Mouse (Mus musculus): ENCODE measurements around the gene Ddx18. TPM values are rescaled to one million over a fixed set of nuclear protein-coding genes. Genes with fewer than 3 reads are reported as not detected.

Gene Ddx18
- 26.4 and 27.2 TPM in 2 replicates for polyA plus RNA-seq (2015; fragmentation: Nextera tagmentation; extraction: Ambion mirVana)

- Histone ChIP-seq H3K4me1 (ENCODE audit: control insufficient read depth, insufficient read depth, low read length) (peaks cover 5% of the 10 kb centered on the region), H3K36me3 (ENCODE audit: control insufficient read depth, insufficient read depth) (peaks cover 22% of the 10 kb centered on the region), H3K27ac (ENCODE audit: low read length) (peak within 1 kb of the TSS; percentile 42; the same call in 1 of the 2 replicates), H3K4me3 (ENCODE audit: low read length) (peak within 1 kb of the TSS; percentile 89), H3K9ac (ENCODE audit: low read length) (peak within 1 kb of the TSS; percentile 87), H3K27me3 (ENCODE audit: control insufficient read depth, insufficient read depth, low read length) (no peaks in the 10 kb centered on the region), H3K4me2 (ENCODE audit: low read depth, low read length) (peak within 1 kb of the TSS; percentile 86), H3K9me3 (replicated peaks; ENCODE audit: control insufficient read depth, low read length) (no peaks in the 10 kb centered on the region)
- ATAC-seq (replicated peaks; ENCODE audit: extremely low read depth, insufficient read depth, low FRiP score) = peak; percentile 96
- 6% methylated on average over 53 of the region's 53 CpGs for WGBS
Observed at GRCm38 (mm10) chr1:121567521-121568489, at the start of gene Ddx18. Ddx18 (minus strand) TSS chr1:121567989.

GRCm38 (mm10) chr1:121608000-121608399 lies 40.2 kb upstream of the Ddx18 start:
- Histone ChIP-seq H3K9ac (ENCODE audit: low read length) (no peak overlapping the region), H3K4me3 (ENCODE audit: low read length) (no peak overlapping the region), H3K4me1 (ENCODE audit: control insufficient read depth, insufficient read depth, low read length) (no peaks in the 10 kb centered on the region), H3K36me3 (ENCODE audit: control insufficient read depth, insufficient read depth) (no peaks in the 10 kb centered on the region), H3K27ac (ENCODE audit: low read length) (no peak overlapping the region), H3K27me3 (ENCODE audit: control insufficient read depth, insufficient read depth, low read length) (no peaks in the 10 kb centered on the region), H3K9me3 (replicated peaks; ENCODE audit: control insufficient read depth, low read length) (no peaks in the 10 kb centered on the region), H3K4me2 (ENCODE audit: low read depth, low read length) (no peak overlapping the region)
- WGBS = 54% methylated on average over 7 of the region's 7 CpGs
- peak; percentile 55; the same call in 1 of the 2 replicates for ATAC-seq (replicated peaks; ENCODE audit: extremely low read depth, insufficient read depth, low FRiP score)

- no peaks in the 10 kb centered on the region for H3K9me3 ChIP-seq (replicated peaks; ENCODE audit: control insufficient read depth, low read length)
- no peak overlapping the region for H3K9ac ChIP-seq (ENCODE audit: low read length)
- H3K4me1 ChIP-seq (ENCODE audit: control insufficient read depth, insufficient read depth, low read length) = no peaks in the 10 kb centered on the region
- no peak overlapping the region for H3K4me2 ChIP-seq (ENCODE audit: low read depth, low read length)
- WGBS = 43% methylated on average over 6 of the region's 6 CpGs
- H3K36me3 ChIP-seq (ENCODE audit: control insufficient read depth, insufficient read depth) = no peaks in the 10 kb centered on the region
- no peak for ATAC-seq (replicated peaks; ENCODE audit: extremely low read depth, insufficient read depth, low FRiP score)
- no peak overlapping the region for H3K4me3 ChIP-seq (ENCODE audit: low read length)
- H3K27ac ChIP-seq (ENCODE audit: low read length) = no peak overlapping the region
- no peaks in the 10 kb centered on the region for H3K27me3 ChIP-seq (ENCODE audit: control insufficient read depth, insufficient read depth, low read length)
Observed at GRCm38 (mm10) chr1:121605118-121605517, 37.3 kb upstream of the Ddx18 start.

GRCm38 (mm10) chr1:121601893-121602292 lies 34.1 kb upstream of the Ddx18 start:
- Histone ChIP-seq H3K4me3 (ENCODE audit: low read length) (no peak overlapping the region), H3K4me1 (ENCODE audit: control insufficient read depth, insufficient read depth, low read length) (no peaks in the 10 kb centered on the region), H3K9ac (ENCODE audit: low read length) (no peak overlapping the region), H3K9me3 (replicated peaks; ENCODE audit: control insufficient read depth, low read length) (no peaks in the 10 kb centered on the region), H3K27me3 (ENCODE audit: control insufficient read depth, insufficient read depth, low read length) (no peaks in the 10 kb centered on the region), H3K27ac (ENCODE audit: low read length) (no peak overlapping the region), H3K4me2 (ENCODE audit: low read depth, low read length) (no peak overlapping the region), H3K36me3 (ENCODE audit: control insufficient read depth, insufficient read depth) (no peaks in the 10 kb centered on the region)
- WGBS = 80% methylated on average over 6 of the region's 6 CpGs
- no peak for ATAC-seq (replicated peaks; ENCODE audit: extremely low read depth, insufficient read depth, low FRiP score)

GRCm38 (mm10) chr1:121601084-121601483 lies 33.3 kb upstream of the Ddx18 start:
- Histone ChIP-seq H3K27me3 (ENCODE audit: control insufficient read depth, insufficient read depth, low read length) (no peaks in the 10 kb centered on the region), H3K9ac (ENCODE audit: low read length) (no peak overlapping the region), H3K36me3 (ENCODE audit: control insufficient read depth, insufficient read depth) (no peaks in the 10 kb centered on the region), H3K4me3 (ENCODE audit: low read length) (no peak overlapping the region), H3K9me3 (replicated peaks; ENCODE audit: control insufficient read depth, low read length) (no peaks in the 10 kb centered on the region), H3K27ac (ENCODE audit: low read length) (no peak overlapping the region), H3K4me1 (ENCODE audit: control insufficient read depth, insufficient read depth, low read length) (no peaks in the 10 kb centered on the region), H3K4me2 (ENCODE audit: low read depth, low read length) (no peak overlapping the region)
- WGBS = 25% methylated on average over 1 of the region's 1 CpGs
- no peak for ATAC-seq (replicated peaks; ENCODE audit: extremely low read depth, insufficient read depth, low FRiP score)

GRCm38 (mm10) chr1:121598421-121598820 lies 30.6 kb upstream of the Ddx18 start:
- ATAC-seq (replicated peaks; ENCODE audit: extremely low read depth, insufficient read depth, low FRiP score) = peak; percentile 77
- no peaks in the 10 kb centered on the region for H3K36me3 ChIP-seq (ENCODE audit: control insufficient read depth, insufficient read depth)
- H3K27ac ChIP-seq (ENCODE audit: low read length) = no peak overlapping the region
- no peaks in the 10 kb centered on the region for H3K27me3 ChIP-seq (ENCODE audit: control insufficient read depth, insufficient read depth, low read length)
- 35% methylated on average over 3 of the region's 3 CpGs for WGBS
- no peak overlapping the region for H3K4me2 ChIP-seq (ENCODE audit: low read depth, low read length)
- H3K9me3 ChIP-seq (replicated peaks; ENCODE audit: control insufficient read depth, low read length) = no peaks in the 10 kb centered on the region
- H3K4me3 ChIP-seq (ENCODE audit: low read length) = no peak overlapping the region
- no peaks in the 10 kb centered on the region for H3K4me1 ChIP-seq (ENCODE audit: control insufficient read depth, insufficient read depth, low read length)
- no peak overlapping the region for H3K9ac ChIP-seq (ENCODE audit: low read length)

- H3K4me1 ChIP-seq (ENCODE audit: control insufficient read depth, insufficient read depth, low read length) = no peaks in the 10 kb centered on the region
- no peak overlapping the region for H3K4me3 ChIP-seq (ENCODE audit: low read length)
- no peak overlapping the region for H3K27ac ChIP-seq (ENCODE audit: low read length)
- no peaks in the 10 kb centered on the region for H3K36me3 ChIP-seq (ENCODE audit: control insufficient read depth, insufficient read depth)
- no peaks in the 10 kb centered on the region for H3K9me3 ChIP-seq (replicated peaks; ENCODE audit: control insufficient read depth, low read length)
- H3K4me2 ChIP-seq (ENCODE audit: low read depth, low read length) = no peak overlapping the region
- ATAC-seq (replicated peaks; ENCODE audit: extremely low read depth, insufficient read depth, low FRiP score) = no peak
- WGBS = 30% methylated on average over 4 of the region's 4 CpGs
- H3K9ac ChIP-seq (ENCODE audit: low read length) = no peak overlapping the region
- H3K27me3 ChIP-seq (ENCODE audit: control insufficient read depth, insufficient read depth, low read length) = no peaks in the 10 kb centered on the region
Observed at GRCm38 (mm10) chr1:121596951-121597625, 29.3 kb upstream of the Ddx18 start.

- Histone ChIP-seq H3K9me3 (replicated peaks; ENCODE audit: control insufficient read depth, low read length) (no peaks in the 10 kb centered on the region), H3K9ac (ENCODE audit: low read length) (no peak overlapping the region), H3K4me3 (ENCODE audit: low read length) (no peak overlapping the region), H3K36me3 (ENCODE audit: control insufficient read depth, insufficient read depth) (no peaks in the 10 kb centered on the region), H3K27me3 (ENCODE audit: control insufficient read depth, insufficient read depth, low read length) (no peaks in the 10 kb centered on the region), H3K27ac (ENCODE audit: low read length) (no peak overlapping the region), H3K4me1 (ENCODE audit: control insufficient read depth, insufficient read depth, low read length) (no peaks in the 10 kb centered on the region), H3K4me2 (ENCODE audit: low read depth, low read length) (no peak overlapping the region)
- WGBS = 61% methylated on average over 6 of the region's 6 CpGs
- no peak for ATAC-seq (replicated peaks; ENCODE audit: extremely low read depth, insufficient read depth, low FRiP score)
Observed at GRCm38 (mm10) chr1:121584838-121585237, 17.0 kb upstream of the Ddx18 start.

All from heart, embryonic 16.5 days (tissue).